Mouse (Mus musculus) gastrocnemius, postnatal 10 days (tissue): ENCODE results near the gene Vmn1r163. TPM values are rescaled to one million over a fixed set of nuclear protein-coding genes. Genes with fewer than 3 reads are reported as not detected.
"Not testable (repeated sequence)": the region's sequence is repeated elsewhere in the genome, so short reads cannot be mapped to it uniquely, and the experiment has no call there.

Experiments
- DNase-seq: peaks from one replicate; pipeline ENCODE4 v3.0.0; 2021; ENCODE audit warnings: mixed read lengths
- long read RNA-seq, 2 experiments: library from polyadenylated mRNA; stranded (forward); transcript quantifications; one replicate each; pipeline ENCODE4 v2.0.0; 2021
- total RNA-seq, 2 experiments: library from RNA; stranded (reverse); gene quantifications; 2 replicates each; pipeline ENCODE4 v1.2.3; 2021

The Vmn1r163 gene
- total RNA-seq, result not detected
- long read RNA-seq, experiment 1, result 0 reads
- long read RNA-seq, experiment 2, result 0 reads

GRCm38 (mm10) chr7:23055240-23055639 lies at the start of gene Vmn1r163:
TSS of gene Vmn1r163 (plus strand) at chr7:23055540.
- DNase-seq, result not testable (repeated sequence)

GRCm38 (mm10) chr7:23019823-23020222 lies 35.5 kb upstream of the Vmn1r163 start, which contains the start of gene Gm4216:
TSS of gene Gm4216 (minus strand) at chr7:23019923.
- DNase-seq, result not testable (repeated sequence)

GRCm38 (mm10) chr7:23067356-23067755 lies 12.0 kb downstream of the Vmn1r163 start, which contains the start of gene Gm8720:
TSS of gene Gm8720 (minus strand) at chr7:23067456.
- not testable (repeated sequence) for DNase-seq

Other genes with a start within 250 kb of the Vmn1r163 start
- not detected for gene Vmn1r159, start 211.9 kb upstream of the Vmn1r163 start, total RNA-seq
- not detected for gene Vmn1r160, start 184.3 kb upstream of the Vmn1r163 start, total RNA-seq
- not detected for gene Gm4214, start 70.9 kb upstream of the Vmn1r163 start, total RNA-seq
- not detected for gene Gm4216, start 35.6 kb upstream of the Vmn1r163 start, total RNA-seq
- gene Gm8720, start 11.9 kb downstream of the Vmn1r163 start, total RNA-seq, result not detected
- not detected for gene Gm10662, start 88.9 kb downstream of the Vmn1r163 start, total RNA-seq
- not detected for gene Vmn1r165, start 161.8 kb downstream of the Vmn1r163 start, total RNA-seq
- not detected for gene Vmn1r166, start 196.1 kb downstream of the Vmn1r163 start, total RNA-seq
- not detected for gene Gm6902, start 223.4 kb downstream of the Vmn1r163 start, total RNA-seq
- not detected for gene Nlrp4e, start 245.7 kb downstream of the Vmn1r163 start, total RNA-seq